Mouse (Mus musculus) testis, adult 2 months (tissue): ENCODE results near the gene Nudt6.

Source experiments
- CTCF ChIP-seq: fragments of 200-500 bp; IDR thresholded peaks from 2 replicates; pipeline ENCODE4 v1.5.1; 2012; ENCODE audit warnings: low read depth, mild to moderate bottlenecking, inconsistent platforms, low read length, moderate library complexity; ENCODE audit not compliant: control insufficient read depth, insufficient read depth, insufficient replicate concordance
- POLR2A ChIP-seq: fragments of 200-500 bp; IDR thresholded peaks from 2 replicates; pipeline ENCODE4 v1.6.1; 2012; ENCODE audit warnings: low read depth, mild to moderate bottlenecking, inconsistent platforms, low read length, moderate library complexity; ENCODE audit not compliant: control insufficient read depth

GRCm38 (mm10) chr3:37469353-37469752 lies 49.3 kb upstream of the Nudt6 start:
- TF ChIP-seq CTCF (no peak), POLR2A (no peak)
